Mouse (Mus musculus): ENCODE measurements around the gene Ptch1.

Ptch1 gene

DNA sequence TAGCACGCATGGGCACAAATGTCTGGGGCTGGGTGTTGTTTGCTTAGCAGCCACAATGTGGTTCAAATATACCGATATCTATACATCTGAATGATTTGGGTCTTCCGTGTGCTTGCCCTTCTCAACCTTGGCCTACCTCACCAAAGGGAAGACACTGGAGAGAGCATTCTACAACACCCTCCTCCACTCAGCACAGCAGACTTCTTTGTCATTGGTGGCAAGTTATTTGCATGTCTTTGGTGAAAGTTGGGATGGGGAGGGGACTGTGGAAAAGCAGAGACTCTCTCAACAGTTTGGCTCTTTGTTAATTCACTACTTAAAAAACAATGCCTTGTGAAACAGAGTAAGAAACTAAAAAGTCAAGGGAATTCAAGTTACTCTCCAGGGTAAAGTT, 43.0 kb downstream of the Ptch1 start:
- DNase-seq, result no peak

DNA sequence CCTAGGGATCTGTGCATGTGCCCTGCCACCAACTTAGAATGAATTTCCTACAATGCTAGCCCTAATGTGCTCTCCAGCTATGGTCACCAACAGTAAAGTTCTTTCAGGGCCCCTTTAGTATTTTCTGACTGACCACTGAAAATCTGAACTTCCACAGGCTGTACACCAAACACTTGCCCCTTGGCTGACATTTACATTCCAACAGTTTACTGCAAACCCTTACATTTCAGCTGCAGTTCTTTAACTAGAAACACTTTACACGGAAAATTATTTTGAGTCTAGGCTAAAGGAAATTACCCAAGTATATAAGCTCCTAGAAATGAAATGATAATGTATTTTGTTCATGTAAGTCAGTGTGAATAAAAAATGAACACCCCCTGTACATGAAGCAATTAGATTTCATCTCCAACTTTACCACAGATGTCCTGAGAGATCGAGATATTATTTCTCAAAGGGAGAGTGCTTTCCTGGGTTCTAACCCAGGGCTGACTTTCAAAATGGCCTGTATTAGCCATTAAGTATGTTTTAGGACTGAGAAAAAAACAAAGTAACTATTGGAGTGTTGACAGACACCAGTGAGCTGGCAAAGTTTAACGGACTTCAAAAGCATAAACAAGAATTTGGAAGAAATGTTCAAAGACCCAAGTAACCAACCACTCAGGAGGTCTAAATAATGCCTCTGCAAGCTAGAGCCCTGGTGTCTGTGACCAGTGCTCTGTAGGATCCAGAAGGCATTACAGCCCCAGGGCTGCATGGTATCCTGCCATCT, 43.6 kb downstream of the Ptch1 start:
- no peak for DNase-seq

DNA sequence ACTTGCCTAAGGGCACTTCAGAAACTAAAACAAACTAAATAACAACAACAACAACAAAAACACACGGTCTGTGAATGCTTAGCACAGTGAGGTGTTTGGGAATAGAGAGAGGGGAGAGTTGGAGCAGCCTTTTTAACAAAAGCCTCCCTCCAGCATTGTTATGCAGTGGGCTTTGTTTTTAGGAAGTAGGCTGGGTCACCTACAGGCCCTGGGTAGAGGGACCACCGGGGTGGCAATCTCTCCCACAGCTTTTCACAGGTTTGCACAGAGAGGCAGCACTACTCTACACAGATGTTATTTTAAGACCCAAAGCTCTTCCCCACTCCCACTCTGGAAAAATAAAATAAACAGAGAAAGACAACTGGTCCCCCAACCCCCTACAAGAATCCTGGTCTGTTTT, 44.5 kb downstream of the Ptch1 start:
- DNase-seq, result no peak

DNA sequence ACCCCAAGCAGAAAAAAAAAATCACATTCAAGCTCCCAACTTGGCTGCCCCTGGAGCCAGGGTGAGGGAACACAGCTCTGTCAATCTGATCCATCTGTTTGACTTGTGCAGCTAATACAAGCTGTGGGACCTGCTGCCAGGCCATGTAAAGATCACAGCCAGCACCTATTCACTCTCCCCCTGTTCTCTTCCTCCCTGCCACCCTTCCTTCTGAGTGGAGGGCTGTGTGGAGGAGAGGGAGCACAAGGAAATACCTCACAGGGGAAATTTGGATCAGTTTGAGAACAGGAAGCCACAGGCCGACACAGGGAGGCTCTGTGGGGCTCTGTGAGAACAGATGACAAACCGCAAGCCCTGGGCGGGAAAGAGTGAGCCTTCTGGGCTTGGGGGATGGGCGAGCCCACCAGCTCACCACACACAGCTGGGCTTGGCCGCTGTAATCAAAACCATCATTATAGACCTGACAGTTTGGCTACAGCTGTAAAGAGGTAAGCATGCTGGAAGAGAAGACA, 45.2 kb downstream of the Ptch1 start:
- peak; percentile 61 to 73 for DNase-seq

DNA sequence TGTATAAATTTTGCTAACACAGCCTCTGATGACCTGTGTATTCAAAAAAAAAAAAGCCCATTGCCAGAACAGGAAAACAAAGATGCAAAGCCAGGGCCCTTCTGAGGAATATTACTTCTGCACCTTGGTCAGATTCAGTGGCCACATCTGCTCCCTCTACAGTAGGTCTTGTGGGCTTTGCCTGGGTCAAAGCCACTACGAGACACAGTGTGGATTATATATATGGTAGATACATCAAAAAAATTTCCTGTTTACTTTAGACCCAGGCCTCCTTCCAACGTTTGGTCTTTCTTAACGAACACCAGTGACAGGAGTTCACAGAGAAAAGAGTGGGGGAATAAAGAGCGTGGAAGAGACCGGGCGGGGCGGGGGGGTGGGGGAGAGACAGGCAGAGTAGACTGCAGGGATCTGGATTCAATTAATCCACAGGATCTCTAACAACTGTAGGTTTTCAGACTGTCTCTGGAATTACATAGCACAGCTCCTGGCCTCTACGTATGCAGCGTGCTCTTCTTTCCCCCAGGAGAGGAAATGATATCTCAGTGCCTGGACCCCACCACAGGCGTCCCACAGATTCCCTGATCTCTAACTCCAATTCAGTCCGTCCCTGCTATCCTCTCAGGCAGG, 47.7 kb downstream of the Ptch1 start:
- DNase-seq, result no peak

DNA sequence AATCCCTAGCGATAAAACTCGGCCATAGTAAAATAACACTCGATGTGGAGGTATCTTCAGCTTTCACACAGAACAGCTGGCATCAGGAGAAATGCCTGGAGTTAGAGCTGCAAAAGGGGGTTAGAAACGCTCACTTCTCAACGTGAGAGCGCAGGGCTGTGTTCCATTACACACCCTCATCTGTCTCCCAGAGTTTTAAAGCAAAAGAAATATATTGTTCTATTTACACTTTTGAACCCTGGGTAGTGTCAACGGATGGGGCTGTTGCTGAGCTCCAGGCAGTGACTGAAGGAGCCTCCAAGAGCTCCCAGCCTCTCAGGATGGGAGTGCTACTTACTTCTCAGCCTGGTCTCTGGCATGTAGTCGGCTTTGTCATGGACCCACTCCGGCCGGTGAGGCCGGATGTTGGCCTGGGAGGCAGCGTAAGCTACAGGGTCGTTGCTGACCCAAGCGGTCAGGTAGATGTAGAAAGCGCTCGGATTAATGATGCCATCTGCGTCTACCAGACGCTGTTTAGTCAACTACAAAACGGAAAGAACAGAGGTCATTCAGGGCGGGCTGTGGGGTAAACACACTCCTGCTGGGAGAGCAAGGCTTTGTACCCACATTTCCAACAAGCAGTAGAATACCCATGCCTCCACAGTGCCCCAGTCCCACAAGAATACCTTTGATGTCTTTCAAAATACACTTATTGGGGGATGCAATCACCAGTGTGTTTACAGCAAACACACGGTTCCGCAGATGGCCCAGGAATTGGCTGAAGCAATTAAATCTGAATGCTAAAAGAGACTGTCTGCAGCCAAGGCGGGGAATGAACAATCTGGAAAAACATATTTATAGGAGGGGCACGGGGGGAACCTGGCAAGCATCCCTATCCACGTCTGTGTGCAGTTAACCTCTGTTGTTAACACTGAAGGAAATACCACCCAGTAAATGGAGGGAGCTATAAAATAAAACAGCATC, 48.5 kb downstream of the Ptch1 start:
- peak; percentile 90 to 91 for DNase-seq

DNA sequence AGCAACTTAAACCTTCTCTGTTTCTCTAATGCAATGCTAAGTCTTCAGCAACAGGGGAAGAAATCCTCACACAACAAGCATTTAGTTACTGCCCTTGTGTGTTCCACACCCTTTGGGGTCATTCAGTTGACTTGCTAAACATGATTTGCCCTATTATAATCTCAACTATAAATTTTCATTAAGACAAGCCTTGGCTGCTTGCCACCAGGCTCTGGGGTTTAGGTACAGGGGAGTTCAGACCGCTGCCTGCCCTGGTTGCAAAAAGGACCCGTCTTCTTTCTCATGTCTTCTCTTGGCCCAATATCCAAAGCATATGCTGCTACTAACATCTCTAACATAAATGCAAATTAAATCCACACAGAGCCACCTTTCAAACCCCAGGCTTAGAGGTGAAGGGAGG, 49.3 kb downstream of the Ptch1 start:
- DNase-seq, result peak; percentile 38 to 48

DNA sequence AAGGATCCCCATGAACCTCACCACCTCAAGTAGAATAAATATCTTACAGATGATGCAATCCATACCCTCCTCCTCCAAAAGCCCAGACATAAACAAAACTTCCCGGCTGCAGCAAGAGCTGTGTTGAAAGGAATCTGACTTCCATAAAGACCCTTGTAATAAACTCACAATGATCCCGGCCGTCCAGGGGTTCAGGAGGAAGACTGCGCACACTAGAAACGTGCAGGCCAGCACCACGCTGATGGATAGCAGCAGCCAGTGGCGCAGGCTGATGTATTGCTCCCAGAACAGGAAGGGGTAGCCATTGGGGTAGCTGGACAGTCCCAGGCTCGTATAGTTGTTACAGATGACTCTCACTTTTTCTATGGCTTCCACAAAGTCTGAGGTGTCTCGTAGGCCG, 50.6 kb downstream of the Ptch1 start:
- no peak for DNase-seq

DNA sequence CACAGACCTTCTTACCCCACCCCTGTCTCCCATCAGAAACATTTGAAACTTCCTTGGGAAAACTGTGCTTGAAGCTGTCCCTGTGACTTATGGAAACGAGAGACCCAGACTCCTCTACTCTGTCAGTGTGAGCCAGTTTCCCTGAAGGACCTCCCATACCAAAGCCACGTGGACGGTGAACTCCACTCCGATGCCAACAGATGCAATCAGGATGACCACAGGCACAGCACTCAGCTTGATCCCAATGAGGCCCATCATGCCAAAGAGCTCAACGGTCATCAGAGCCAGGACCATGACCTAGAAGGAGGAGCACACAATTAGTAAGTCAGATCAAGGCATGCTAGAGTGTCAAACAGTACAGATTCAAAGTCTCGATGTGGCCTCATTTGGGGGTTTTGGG, 53.3 kb downstream of the Ptch1 start:
- no peak for DNase-seq

DNA sequence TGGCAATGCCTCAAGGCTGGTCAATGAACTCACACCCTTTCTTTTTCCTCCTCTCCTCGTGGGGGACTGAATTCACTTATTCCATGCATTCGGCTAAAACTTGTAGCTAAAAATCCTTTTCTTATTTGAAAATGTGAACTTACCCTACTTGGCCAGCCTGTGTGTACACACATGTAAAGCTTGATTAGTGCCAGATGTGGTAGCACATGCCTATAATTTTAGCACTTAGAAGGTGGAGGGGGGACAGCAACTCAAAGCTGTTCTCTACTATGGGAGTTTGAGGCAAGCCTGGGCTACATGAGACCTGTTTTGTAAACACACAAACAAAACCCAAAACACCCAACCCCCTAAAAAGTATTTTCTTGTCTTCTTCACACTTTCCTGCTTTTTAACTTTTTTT, 56.9 kb downstream of the Ptch1 start:
- DNase-seq, result no peak

DNA sequence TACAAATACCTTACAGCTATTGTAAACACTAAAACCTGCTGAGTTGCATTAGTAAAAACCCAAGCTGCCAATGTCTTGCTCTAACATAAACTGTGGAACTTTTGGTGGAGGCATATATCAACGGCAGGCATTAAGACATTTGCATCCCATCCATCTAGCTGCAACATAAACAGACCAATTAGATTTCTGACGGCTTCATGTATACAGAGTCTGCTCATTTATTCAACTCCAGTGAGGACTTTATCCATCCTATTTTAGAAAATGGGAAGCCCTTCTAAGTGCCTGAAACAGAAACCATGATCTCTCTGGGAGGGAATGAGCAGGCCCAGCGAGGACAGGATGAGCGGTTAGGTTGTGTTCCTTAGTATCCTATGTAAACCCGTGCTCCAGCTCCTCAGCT, 57.9 kb downstream of the Ptch1 start:
- DNase-seq, result no peak

DNA sequence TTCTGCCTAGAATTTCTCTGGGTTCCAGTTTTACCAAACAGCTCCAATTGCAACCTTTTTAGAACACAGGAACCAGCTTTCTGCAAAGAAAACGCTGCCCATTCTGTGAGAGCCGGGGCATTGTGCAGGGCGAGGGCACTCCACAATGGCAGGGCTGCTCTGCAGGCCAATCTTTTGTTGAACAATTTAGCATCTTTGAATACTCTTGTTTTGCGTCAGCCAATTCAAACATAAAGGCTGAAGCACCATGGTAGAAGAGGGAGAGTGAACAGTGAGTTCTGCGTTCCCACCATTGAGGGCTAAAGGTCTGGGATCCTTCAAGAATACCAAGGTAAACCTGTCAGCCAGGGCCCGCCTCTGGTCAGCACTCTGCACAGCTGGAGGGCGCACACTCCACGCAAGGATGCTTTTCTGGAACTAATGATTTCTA, 58.5 kb downstream of the Ptch1 start:
- no peak for DNase-seq

DNA sequence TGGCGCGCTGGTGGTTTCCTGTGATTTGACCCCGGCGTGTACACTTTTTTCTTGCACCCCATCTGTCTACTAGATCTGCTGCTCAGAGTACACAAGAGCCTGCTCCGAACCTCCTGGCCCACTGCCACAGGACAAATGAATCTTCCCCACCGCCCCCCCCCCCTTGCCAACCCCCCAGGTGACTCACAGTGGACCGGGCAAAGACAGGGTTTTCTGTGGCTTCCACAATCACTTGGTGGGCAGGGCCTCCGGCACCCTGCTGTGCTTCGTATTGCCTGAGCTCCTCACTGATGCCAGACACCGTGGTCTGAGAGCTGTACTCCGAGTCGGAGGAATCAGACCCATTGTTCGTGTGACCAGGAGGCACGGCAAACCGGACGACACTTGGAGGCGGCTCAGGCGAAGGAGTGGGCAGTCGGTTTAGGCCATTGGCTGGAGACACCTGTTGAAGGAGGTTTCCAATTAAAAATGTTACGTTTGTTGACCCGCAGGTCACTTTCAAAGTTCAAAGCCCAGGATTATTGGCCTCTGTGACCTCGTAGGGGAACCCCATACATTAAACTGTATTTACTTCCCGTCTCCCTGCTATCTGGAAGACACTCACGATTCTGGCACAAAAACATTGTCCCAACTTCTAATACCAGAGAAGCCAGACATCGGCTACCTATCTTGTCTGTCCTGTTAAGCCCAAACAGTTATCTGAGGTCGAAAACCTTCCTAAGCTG, 59.9 kb downstream of the Ptch1 start:
- DNase-seq, result peak; percentile 57 to 67

DNA sequence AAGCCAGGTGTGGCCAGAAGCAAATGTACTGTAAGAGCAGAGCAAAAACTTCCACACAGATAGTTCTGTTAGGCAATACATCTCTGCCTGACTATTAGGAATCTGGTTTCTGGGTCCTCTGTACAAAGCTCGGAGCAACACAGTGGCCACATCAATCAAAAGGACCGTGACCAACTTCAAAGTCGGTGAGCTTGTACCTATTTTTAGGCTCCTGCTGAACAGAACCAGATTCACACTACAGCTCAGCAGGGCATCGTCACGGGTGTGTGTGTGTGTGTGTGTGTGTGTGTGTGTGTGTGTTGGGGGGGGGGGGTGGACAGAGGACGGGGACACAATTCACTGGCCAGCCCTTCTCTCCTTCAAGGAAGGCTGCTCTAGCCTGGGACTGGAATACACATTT, 61.0 kb downstream of the Ptch1 start:
- DNase-seq, result no peak

DNA sequence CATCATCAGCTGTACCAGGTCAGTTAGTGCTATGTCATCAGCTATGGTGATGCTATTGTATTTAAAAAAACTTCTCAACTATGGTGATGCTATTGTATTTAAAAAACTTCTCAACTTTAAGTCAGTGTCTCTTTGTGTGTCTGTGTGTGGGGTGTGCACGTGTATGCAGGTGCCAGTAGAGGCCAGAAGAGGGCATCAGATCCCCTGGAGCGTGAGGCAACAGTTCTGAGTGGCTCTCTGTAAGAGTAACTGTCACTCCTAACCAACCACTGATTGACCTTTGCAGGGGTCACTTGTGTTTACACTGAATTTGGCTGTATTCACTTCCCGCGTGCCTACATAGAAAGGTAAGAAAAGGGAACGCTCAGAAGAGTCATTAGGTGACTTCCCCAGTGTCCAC, 65.6 kb downstream of the Ptch1 start:
- no peak for DNase-seq

DNA sequence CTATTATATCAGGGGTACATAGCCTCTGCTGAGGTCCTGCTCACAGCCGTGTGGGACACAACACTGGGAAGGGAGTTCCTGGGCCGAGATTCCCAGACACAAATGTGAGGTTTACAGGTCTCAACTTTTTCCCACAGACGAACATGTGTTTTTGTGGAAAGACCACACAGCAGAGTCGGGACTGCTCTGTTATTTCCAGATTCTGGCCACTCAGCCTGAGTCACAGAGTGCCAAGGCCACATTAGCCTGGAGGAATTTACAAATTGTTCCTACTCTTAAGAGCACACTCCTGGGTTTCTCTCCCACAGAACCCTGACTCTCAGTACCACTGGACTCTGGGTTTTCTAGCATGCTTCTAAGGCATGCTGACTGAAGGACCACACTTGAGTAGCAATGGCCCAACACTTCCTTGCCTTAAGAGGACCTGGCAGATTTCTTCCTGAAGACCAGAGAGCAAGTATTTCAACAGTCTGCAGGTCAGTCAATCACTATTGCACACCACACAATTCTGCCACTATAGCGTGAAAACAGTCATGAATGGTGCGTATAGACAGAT, 66.3 kb downstream of the Ptch1 start:
- DNase-seq, result no peak

DNA sequence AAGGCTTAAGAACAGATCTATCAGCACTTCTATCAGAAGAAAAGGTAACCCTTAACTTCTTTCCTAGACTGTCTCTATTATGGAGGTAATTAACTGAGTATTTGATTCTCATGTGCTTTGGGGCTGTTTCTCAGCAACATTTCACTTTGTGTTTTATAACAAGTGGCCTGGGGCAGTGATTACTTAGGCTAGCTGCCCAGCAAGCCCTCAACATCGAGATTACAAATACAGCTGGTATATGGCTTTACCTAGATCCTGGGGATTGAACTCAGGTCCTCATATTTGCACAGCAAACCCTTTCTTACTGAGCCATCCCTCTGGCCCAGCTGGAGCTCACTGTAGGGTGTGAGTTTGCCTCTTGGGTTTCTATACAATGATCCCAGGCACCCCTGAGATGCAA, 67.0 kb downstream of the Ptch1 start:
- DNase-seq, result no peak

DNA sequence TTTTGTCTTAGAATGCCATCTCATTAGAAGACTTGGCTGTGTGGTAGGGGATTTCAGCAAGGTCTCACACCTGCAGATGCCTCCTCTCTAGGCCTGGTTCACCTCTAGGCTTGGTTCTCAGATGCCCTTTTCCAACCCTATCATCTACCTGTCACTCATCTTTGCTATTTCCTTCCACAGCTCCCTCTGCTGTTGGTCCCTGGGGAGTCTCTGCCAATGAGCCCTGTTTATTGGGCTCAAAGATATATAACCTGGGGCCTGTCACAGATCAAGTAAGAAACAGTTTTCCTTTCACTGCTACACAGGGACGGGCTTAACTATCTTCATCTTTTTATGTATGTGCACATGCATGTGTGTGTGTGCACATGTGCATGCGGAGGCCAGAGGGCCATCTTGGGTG, 71.0 kb downstream of the Ptch1 start:
- DNase-seq, result no peak

DNA sequence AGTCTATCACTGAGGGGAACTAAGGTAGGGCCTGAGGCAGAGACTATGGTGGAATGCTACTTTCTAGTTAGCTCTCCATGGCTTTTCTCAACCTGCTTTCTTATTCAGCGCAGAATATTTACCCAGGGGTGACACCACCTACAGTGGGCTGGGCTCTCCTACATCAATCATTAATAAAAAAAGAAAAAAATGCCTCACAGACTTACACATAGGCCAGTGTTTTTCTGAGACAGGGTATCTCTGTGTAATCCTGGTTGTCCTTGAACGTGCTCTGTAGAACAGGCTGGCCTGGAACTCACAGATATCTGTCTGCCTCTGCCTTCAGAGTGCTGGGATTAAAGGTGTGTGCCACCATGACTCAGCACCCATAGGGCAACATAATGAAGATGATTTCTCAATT, 73.9 kb downstream of the Ptch1 start:
- DNase-seq, result no peak

DNA sequence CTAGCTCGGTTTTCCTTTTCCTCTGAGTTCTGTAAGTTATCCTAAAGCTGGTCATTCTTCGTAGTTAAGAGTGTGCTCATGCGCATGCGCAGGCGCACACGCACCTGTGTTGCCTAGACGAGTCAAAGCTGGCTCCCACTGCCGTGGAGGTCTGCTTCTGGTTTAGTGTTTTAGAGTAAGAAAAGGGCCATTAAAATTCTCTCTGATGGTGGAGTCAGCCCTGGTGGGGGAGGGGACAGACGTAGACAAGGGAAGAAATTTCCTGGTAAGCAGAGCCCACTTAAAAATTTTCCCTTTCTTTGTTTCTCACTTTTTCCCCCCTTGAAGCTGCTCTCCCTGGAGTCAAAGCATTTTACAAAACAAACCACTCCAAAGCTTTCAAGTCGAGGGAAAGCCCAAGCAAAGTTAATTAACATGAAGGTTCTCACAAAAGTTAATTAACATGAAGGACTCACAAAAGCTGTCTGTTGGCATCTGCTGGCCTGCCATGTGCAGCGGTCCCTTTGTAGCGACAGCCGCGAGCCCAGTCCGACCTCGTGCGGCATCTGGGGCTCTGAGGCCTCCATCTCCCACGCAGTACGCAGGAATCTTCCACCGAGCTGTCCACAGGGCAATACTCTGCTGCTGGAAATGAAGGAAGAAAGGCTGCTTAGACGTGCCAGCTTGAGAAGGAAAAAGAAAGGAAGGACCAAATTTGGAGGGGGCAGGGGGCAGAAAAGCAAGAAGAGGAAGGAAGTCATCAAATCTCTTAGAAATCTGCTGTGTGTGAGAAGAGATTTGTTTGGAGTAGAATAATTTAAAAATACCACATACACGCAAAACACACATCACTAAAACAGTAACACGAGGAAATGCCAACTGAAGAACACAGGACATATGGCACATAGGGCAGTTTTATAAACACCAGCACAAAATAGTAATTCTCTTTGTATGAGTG, 76.5 kb downstream of the Ptch1 start, which contains the start of gene Fancc:
Fancc (minus strand) TSS at position 633 of the 937 bp plus-strand sequence.
- peak; percentile 40 to 51 for DNase-seq

DNA sequence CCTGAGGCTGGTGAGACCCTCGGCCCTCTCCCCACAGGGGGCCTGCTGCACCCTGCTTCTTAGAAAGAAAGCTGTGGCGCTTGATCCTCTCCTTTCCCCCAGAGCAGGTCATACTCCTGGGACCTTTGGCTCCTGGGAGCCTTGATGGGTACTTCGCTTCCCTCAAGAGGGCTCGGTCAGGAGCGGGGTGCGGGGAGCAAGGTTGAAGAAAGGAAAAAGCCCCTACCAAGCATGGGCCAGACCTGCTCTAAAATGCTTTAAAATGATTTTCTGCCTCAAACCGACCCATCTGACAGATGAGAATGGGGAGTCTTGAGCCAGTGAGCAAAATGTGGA, 85.7 kb downstream of the Ptch1 start:
- DNase-seq, result no peak

Measured in cerebellum, postnatal 10 days (tissue).